8 mouse cellular contexts compared by ENCODE assay signal in genomic region chr11:75422013-75422792, GRCm38 (mm10). TPM values are rescaled to one million over a fixed set of nuclear protein-coding genes. Genes with fewer than 3 reads are reported as not detected.
DNase-seq lines count a peak whose midpoint lies in the region; ATAC-seq lines count a peak whose summit lies in the region.

TSS of gene Serpinf1 (minus strand) at chr11:75422701.

- H3K4me1 ChIP-seq in kidney, embryonic 15.5 days: peaks cover 28% of the 10 kb centered on the region
- H3K4me1 ChIP-seq in hindbrain, embryonic 16.5 days (ENCODE audit: control insufficient read depth, insufficient read depth, low read depth, low read length): no peaks in the 10 kb centered on the region

- DNase-seq in kidney, postnatal 36 days: no peak
- no peak for DNase-seq in adrenal gland, postnatal 36 days
- DNase-seq in gastrocnemius, postnatal 10 days: no peak
- peak; percentile 45 for DNase-seq in mesoderm, embryonic 11.5 days (ENCODE audit: low read depth, low spot score)
- no peak for DNase-seq in right cerebral cortex, postnatal 36 days (ENCODE audit: low spot score in 2 of 2)

- H3K27me3 ChIP-seq in kidney, embryonic 15.5 days: no peaks in the 10 kb centered on the region
- H3K27me3 ChIP-seq in hindbrain, embryonic 16.5 days (replicated peaks; ENCODE audit: control insufficient read depth, insufficient read depth, low read length): no peaks in the 10 kb centered on the region

- H3K27ac ChIP-seq in kidney, embryonic 15.5 days: peak within 1 kb of the TSS; percentile 59
- H3K27ac ChIP-seq in hindbrain, embryonic 16.5 days (ENCODE audit: low read depth, low read length): no peak within 1 kb of the TSS

- H3K4me3 ChIP-seq in kidney, embryonic 15.5 days (replicated peaks): peak within 1 kb of the TSS; percentile 50
- H3K4me3 ChIP-seq in hindbrain, embryonic 16.5 days (ENCODE audit: low read length): no peak within 1 kb of the TSS

- peak within 1 kb of the TSS; percentile 65 for H3K4me2 ChIP-seq in kidney, embryonic 15.5 days
- 0 out of 2 replicates have a peak within 1 kb of the TSS, but pooled peaks have one; percentile 7 for H3K4me2 ChIP-seq in hindbrain, embryonic 16.5 days (ENCODE audit: low read length)

- peak; percentile 69; the same call in 1 of the 2 replicates for ATAC-seq in kidney, embryonic 15.5 days (replicated peaks; ENCODE audit: low FRiP score)
- ATAC-seq in hindbrain, embryonic 16.5 days: no peak
- no peak for ATAC-seq in megakaryocyte-erythroid progenitor cell, adult 5-6 weeks (replicated peaks; ENCODE audit: low FRiP score, low TSS enrichment, poor library complexity, severe bottlenecking)

- H3K9me3 ChIP-seq in kidney, embryonic 15.5 days (replicated peaks): no peaks in the 10 kb centered on the region
- no peaks in the 10 kb centered on the region for H3K9me3 ChIP-seq in hindbrain, embryonic 16.5 days (ENCODE audit: control insufficient read depth, low read length)

- 20% methylated on average over 10 of the region's 10 CpGs for WGBS in kidney, embryonic 15.5 days
- WGBS in hindbrain, embryonic 16.5 days: 45% methylated on average over 10 of the region's 10 CpGs

- H3K9ac ChIP-seq in kidney, embryonic 15.5 days: peak within 1 kb of the TSS; percentile 33; the same call in 1 of the 2 replicates
- no peak within 1 kb of the TSS; the same call in 1 of the 2 replicates for H3K9ac ChIP-seq in hindbrain, embryonic 16.5 days (ENCODE audit: low read depth, low read length)

- no peaks in the 10 kb centered on the region for H3K36me3 ChIP-seq in kidney, embryonic 15.5 days
- no peaks in the 10 kb centered on the region for H3K36me3 ChIP-seq in hindbrain, embryonic 16.5 days (ENCODE audit: control insufficient read depth, insufficient read depth, low read length)

RNA-seq across cellular contexts. Expression of gene Serpinf1, which starts in this region (rescaled TPM):
- 129 and 140 TPM in 2 replicates for polyA plus RNA-seq in kidney, embryonic 15.5 days (2015; fragmentation: Nextera tagmentation; extraction: Ambion mirVana)
- total RNA-seq in adrenal gland, postnatal 36 days (2021): 10 to 100 TPM; 21.7 to 32.9 TPM
- 100 to 1,000 TPM; 134 to 239 TPM for total RNA-seq in gastrocnemius, postnatal 10 days (2021)
- polyA plus RNA-seq in hindbrain, embryonic 16.5 days (2015; fragmentation: Nextera tagmentation; extraction: Ambion mirVana): 45.4 and 53.2 TPM in 2 replicates
- total RNA-seq in megakaryocyte-erythroid progenitor cell, adult 5-6 weeks (2014; fragmentation: Nextera tagmentation): 0.59 TPM in 1 of 2 replicates, not detected in the other
- 0.47 and 6.4 TPM in 2 replicates for total RNA-seq in megakaryocyte-erythroid progenitor cell, adult 5-6 weeks (2017)
